Mouse (Mus musculus) testis, adult 2 months (tissue): Measurements from ENCODE around the gene Cib2.

Experiments
- CTCF ChIP-seq: fragments of 200-500 bp; IDR thresholded peaks from 2 replicates; pipeline ENCODE4 v1.5.1; 2012; ENCODE audit warnings: low read depth, mild to moderate bottlenecking, inconsistent platforms, low read length, moderate library complexity; ENCODE audit not compliant: control insufficient read depth, insufficient read depth, insufficient replicate concordance
- POLR2A ChIP-seq: fragments of 200-500 bp; IDR thresholded peaks from 2 replicates; pipeline ENCODE4 v1.6.1; 2012; ENCODE audit warnings: low read depth, mild to moderate bottlenecking, inconsistent platforms, low read length, moderate library complexity; ENCODE audit not compliant: control insufficient read depth

GRCm38 (mm10) chr9:54538684-54539083, 21.3 kb downstream of the Cib2 start, which contains the start of gene Sh2d7:
- no peak for TF ChIP-seq POLR2A
- TF ChIP-seq CTCF: no peak
